Mouse (Mus musculus): Measurements from ENCODE around the gene Gm49361.

GRCm38 (mm10) chr14:57769102-57769501 is 23.2 kb upstream of the Gm49361 start:
- TF ChIP-seq CTCF (IDR thresholded peaks at IDR 0.05; ENCODE audit: extremely low read depth, insufficient read length, insufficient replicate concordance, low read depth, low read length): no peak
- TF ChIP-seq POLR2A (IDR thresholded peaks at IDR 0.05; ENCODE audit: low read depth, low read length): no peak

Data from small intestine, adult 2 months (tissue).